Mouse (Mus musculus) layer of hippocampus, postnatal 10 days (tissue): ENCODE measurements at regions not wholly inside any gene's neighbourhood (a gene's known extent, or its start where the extent isn't known, plus 50 kb on each side); places are given as distances from the start of the nearest gene placed in this dataset.

ENCODE experiments used
- DNase-seq, 2 experiments: peaks; one replicate each; pipeline ENCODE4 v3.0.0; 2021; ENCODE audit warnings: low spot score in 2 of 2

GRCm38 (mm10) chr10:83819266-83819949 is 96.7 kb downstream of the 1500009L16Rik start:
- DNase-seq = peak; percentile 90 to 91

- no peak for DNase-seq
Observed at GRCm38 (mm10) chr10:83819950-83820275, 97.2 kb downstream of the 1500009L16Rik start.

- no peak for DNase-seq
Observed at GRCm38 (mm10) chr10:83821089-83821488, 98.4 kb downstream of the 1500009L16Rik start.

GRCm38 (mm10) chr10:83826105-83826504 is 103.4 kb downstream of the 1500009L16Rik start:
- no peak for DNase-seq

GRCm38 (mm10) chr10:83836351-83836750 is 113.7 kb downstream of the 1500009L16Rik start:
- DNase-seq = no peak

GRCm38 (mm10) chr10:83840226-83840625 is 117.6 kb downstream of the 1500009L16Rik start:
- no peak for DNase-seq

GRCm38 (mm10) chr10:83850881-83851280 is 128.2 kb downstream of the 1500009L16Rik start:
- no peak for DNase-seq

- DNase-seq = no peak
Observed at GRCm38 (mm10) chr10:83852194-83852593, 129.5 kb downstream of the 1500009L16Rik start.

- DNase-seq = no peak
Observed at GRCm38 (mm10) chr10:83852806-83853205, 130.1 kb downstream of the 1500009L16Rik start.

GRCm38 (mm10) chr10:83857794-83858442 is 135.3 kb downstream of the 1500009L16Rik start:
- DNase-seq = no peak

- no peak for DNase-seq
Observed at GRCm38 (mm10) chr10:83858689-83859088, 136.0 kb downstream of the 1500009L16Rik start.

GRCm38 (mm10) chr10:83859633-83860032 is 137.0 kb downstream of the 1500009L16Rik start:
- DNase-seq = no peak

- DNase-seq = peak; percentile 24 to 33
Observed at GRCm38 (mm10) chr10:83861574-83862190, 139.0 kb downstream of the 1500009L16Rik start.

- no peak for DNase-seq
Observed at GRCm38 (mm10) chr10:83864591-83864990, 141.9 kb downstream of the 1500009L16Rik start.

- no peak for DNase-seq
Observed at GRCm38 (mm10) chr10:83865929-83866328, 143.3 kb downstream of the 1500009L16Rik start.

- DNase-seq = no peak
Observed at GRCm38 (mm10) chr10:83871736-83872400, 149.2 kb downstream of the 1500009L16Rik start.

GRCm38 (mm10) chr10:83878745-83879144 is 156.1 kb downstream of the 1500009L16Rik start:
- no peak for DNase-seq

GRCm38 (mm10) chr10:83882119-83882890 is 159.6 kb downstream of the 1500009L16Rik start:
- DNase-seq = no peak

- no peak for DNase-seq
Observed at GRCm38 (mm10) chr10:83882891-83883185, 160.2 kb downstream of the 1500009L16Rik start.

GRCm38 (mm10) chr10:83884553-83884952 is 161.9 kb downstream of the 1500009L16Rik start:
- no peak for DNase-seq

GRCm38 (mm10) chr10:83888587-83888986 is 165.9 kb downstream of the 1500009L16Rik start:
- DNase-seq = no peak
